Mouse (Mus musculus) spleen, adult 2 months (tissue): ENCODE data around the gene Vmn1r7.
"Not testable (repeated sequence)": the region's sequence is repeated elsewhere in the genome, so short reads cannot be mapped to it uniquely, and the experiment has no call there.

Source experiments
- CTCF ChIP-seq: fragments of 200-500 bp; IDR thresholded peaks from 2 replicates; pipeline ENCODE4 v1.5.1; 2011; ENCODE audit warnings: mild to moderate bottlenecking, inconsistent platforms; ENCODE audit not compliant: insufficient read depth, insufficient read length, insufficient replicate concordance; ENCODE audit errors: extremely low read depth
- POLR2A ChIP-seq: fragments of 200-500 bp; IDR thresholded peaks from 2 replicates; pipeline ENCODE4 v1.6.1; 2011; ENCODE audit warnings: low read depth, low read length, inconsistent platforms

DNA sequence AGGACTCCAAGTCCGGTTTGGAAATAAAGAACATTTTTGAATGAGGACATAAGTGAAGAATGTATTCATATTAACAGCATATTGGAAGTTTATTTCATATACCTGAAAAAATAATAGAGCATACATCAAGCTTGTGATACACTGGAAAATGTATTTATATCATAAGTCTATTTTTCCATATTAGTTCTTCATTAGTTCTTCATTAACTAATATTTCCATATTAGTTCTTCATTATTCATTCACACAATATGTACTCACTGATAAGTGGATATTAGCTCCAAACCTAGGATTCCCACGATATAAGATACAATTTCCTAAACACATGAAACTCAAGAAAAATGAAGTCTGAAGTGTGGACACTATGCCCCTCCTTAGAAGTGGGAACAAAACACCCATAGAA lies at the start of gene Vmn1r7:
- not testable (repeated sequence) for TF ChIP-seq CTCF, POLR2A
